Mouse (Mus musculus): ENCODE measurements around the gene Eme1. TPM values are rescaled to one million over a fixed set of nuclear protein-coding genes. Genes with fewer than 3 reads are reported as not detected.

Gene Eme1
- total and polyA plus RNA-seq, 3 experiments: 36.8 to 45.9 (median 40.8) TPM

- H3K9ac ChIP-seq (ENCODE audit: insufficient read depth, low read depth): peak overlapping the region; percentile 59
- DNase-seq (ENCODE audit: extremely low read depth): no peak
- H3K79me2 ChIP-seq (replicated peaks; ENCODE audit: control insufficient read depth, extremely low read depth, insufficient read depth, poor library complexity, severe bottlenecking): no peaks in the 10 kb centered on the region
- TF ChIP-seq ZNF384 (IDR thresholded peaks at IDR 0.05; ENCODE audit: low read depth, low read length): no peak
- TF ChIP-seq ZKSCAN1 (IDR thresholded peaks at IDR 0.05; ENCODE audit: borderline replicate concordance, low read depth, low read length): no peak
- TF ChIP-seq CTCF (conservative IDR thresholded peaks at IDR 0.05 in 1 of 2, IDR thresholded peaks at IDR 0.05 in 1 of 2; ENCODE audit: low read depth in 2 of 2, low read length in 2 of 2): no peak
- no peak for TF ChIP-seq MAZ (IDR thresholded peaks at IDR 0.05; ENCODE audit: low read depth, low read length)
- no peak for TF ChIP-seq USF1 (IDR thresholded peaks at IDR 0.05; ENCODE audit: low read depth, low read length)
- no peak for TF ChIP-seq RCOR1 (conservative IDR thresholded peaks at IDR 0.05; ENCODE audit: low read depth, low read length)
- TF ChIP-seq IRF4 (IDR thresholded peaks at IDR 0.05; ENCODE audit: low read depth, low read length): no peak
- no peak for TF ChIP-seq NELFE (IDR thresholded peaks at IDR 0.05; ENCODE audit: low read depth, low read length)
- no peak for TF ChIP-seq UBTF (IDR thresholded peaks at IDR 0.05; ENCODE audit: low read depth, low read length)
- TF ChIP-seq ELF1 (IDR thresholded peaks at IDR 0.05; ENCODE audit: low read depth, low read length): no peak
- no peak for TF ChIP-seq MYC (IDR thresholded peaks at IDR 0.05; ENCODE audit: low read depth, low read length)
- no peak for TF ChIP-seq HCFC1 (IDR thresholded peaks at IDR 0.05; ENCODE audit: low read depth, low read length)
- no peak for TF ChIP-seq MAFK (IDR thresholded peaks at IDR 0.05; ENCODE audit: insufficient replicate concordance, low read length)
- no peak for TF ChIP-seq KAT2A (IDR thresholded peaks at IDR 0.05; ENCODE audit: insufficient replicate concordance, low read length)
- TF ChIP-seq E2F4 (IDR thresholded peaks at IDR 0.05; ENCODE audit: insufficient replicate concordance, low read depth, low read length): no peak
- no peak for TF ChIP-seq POLR2AphosphoS2 (IDR thresholded peaks at IDR 0.05; ENCODE audit: low read depth, low read length)
- TF ChIP-seq POLR2A (IDR thresholded peaks at IDR 0.05; ENCODE audit: low read depth, low read length): no peak
- TF ChIP-seq NRF1 (IDR thresholded peaks at IDR 0.05; ENCODE audit: low read depth, low read length): no peak
- no peak for TF ChIP-seq MEF2A (IDR thresholded peaks at IDR 0.05; ENCODE audit: borderline replicate concordance, low read depth, low read length)
- TF ChIP-seq SMC3 (IDR thresholded peaks at IDR 0.05; ENCODE audit: low read depth, low read length): no peak
- in situ Hi-C loops (cut with MboI; ENCODE audit: low pct_ligation_motif_present, low pct_unique_long_range_greater_than_20kb, low sequenced_read_pairs): no loop called here
- H3K4me2 ChIP-seq (ENCODE audit: insufficient read depth, low read depth, poor library complexity, severe bottlenecking): peak overlapping the region; percentile 90
- dilution Hi-C loops (cut with MboI; ENCODE audit: extremely low pct_ligation_motif_present, extremely low pct_unique_long_range_greater_than_20kb, low sequenced_read_pairs): no loop called here
- peak overlapping the region; percentile 28 to 60 (median 60) for H3K4me3 ChIP-seq (replicated peaks in 1 of 3; ENCODE audit: low read depth in 2 of 3, low read length in 2 of 3, poor library complexity in 1 of 3)
- no peaks in the 10 kb centered on the region for H3K27me3 ChIP-seq (replicated peaks)
- H3K36me3 ChIP-seq (replicated peaks in 1 of 2; ENCODE audit: control insufficient read depth in 1 of 2, insufficient read depth in 1 of 2, low read length in 1 of 2): peaks cover 0 to 13% of the 10 kb centered on the region in 2 experiments
- peaks cover 9 to 34% of the 10 kb centered on the region in 2 experiments for H3K4me1 ChIP-seq (ENCODE audit: control insufficient read depth in 1 of 2, insufficient read depth in 2 of 2)
- H3K9me3 ChIP-seq (replicated peaks; ENCODE audit: low read length): no peaks in the 10 kb centered on the region
- H3K27ac ChIP-seq (ENCODE audit: insufficient read depth, low read depth): no peak overlapping the region
Measured at GRCm38 (mm10) chr11:94602356-94602955, 51.3 kb downstream of the Eme1 start.

Measured in CH12.LX (cell line).